Mouse (Mus musculus) heart, postnatal 0 days (tissue): ENCODE data around the gene Adm2.

Experiments
- CTCF ChIP-seq: IDR thresholded peaks from 2 replicates; pipeline ENCODE4 v1.5.1; 2016; ENCODE audit warnings: antibody characterized with exemption, control low read depth, low read depth
- EP300 ChIP-seq: IDR thresholded peaks from 2 replicates; pipeline ENCODE4 v1.6.1; 2016; ENCODE audit warnings: antibody characterized with exemption, low read depth

DNA sequence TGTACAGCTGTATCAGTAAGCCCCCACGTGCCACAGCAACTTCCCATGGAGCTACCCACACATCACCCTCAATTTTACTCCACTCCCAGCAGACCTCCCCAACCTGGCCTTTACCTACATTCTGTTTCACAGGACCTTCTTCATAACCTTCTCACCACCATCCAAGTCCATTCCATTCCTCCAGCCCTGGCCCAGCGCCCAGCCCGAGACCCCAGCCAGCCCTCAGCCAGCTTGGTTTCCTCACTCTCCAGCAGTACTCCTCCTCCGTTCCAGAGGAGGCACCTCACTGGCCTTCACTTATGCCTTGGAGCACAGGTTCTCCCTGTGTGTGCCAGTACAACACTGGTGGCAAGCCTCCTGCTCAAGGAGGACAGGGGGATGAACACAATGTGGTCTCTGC is 9.2 kb upstream of the Adm2 start:
- no peak for TF ChIP-seq CTCF
- TF ChIP-seq EP300 = no peak
